Mouse (Mus musculus) megakaryocyte, embryonic 14.5 days (primary cell): ENCODE data around the gene Phf23.

Experiments used
- FLI1 ChIP-seq: IDR thresholded peaks from 2 replicates; pipeline ENCODE4 v1.6.1; 2012; ENCODE audit warnings: low read length, inconsistent platforms, mixed read lengths
- GATA1 ChIP-seq: IDR thresholded peaks from 3 replicates; pipeline ENCODE4 v1.6.1; 2012; ENCODE audit warnings: mixed read lengths, low read length, inconsistent platforms, borderline replicate concordance

DNA sequence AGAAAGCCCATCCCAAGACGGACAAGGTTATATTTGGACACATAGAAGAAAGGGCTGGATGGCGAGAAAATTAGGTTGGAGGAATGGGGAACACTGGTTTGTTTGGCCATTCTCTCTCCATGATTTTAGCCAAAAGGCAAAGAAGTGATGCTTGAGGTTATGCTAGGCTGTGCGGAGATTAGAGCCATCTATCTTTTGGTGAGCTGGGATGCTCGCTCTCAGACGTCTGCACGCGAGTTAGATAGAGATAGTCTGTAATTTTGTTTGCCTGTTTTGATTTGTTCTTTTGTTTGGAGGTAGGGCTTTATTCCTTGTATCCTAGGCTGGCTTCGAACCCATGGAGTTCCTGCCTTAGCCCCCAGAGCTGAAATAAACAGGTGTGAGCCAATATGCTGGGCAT, 5.6 kb downstream of the Phf23 start:
- TF ChIP-seq GATA1 = no peak
- no peak for TF ChIP-seq FLI1
